Mouse (Mus musculus): ENCODE results near the gene Gm572.
A peak's percentile ranks its signal among the peaks of the same experiment; 100 is the strongest.

Gm572 gene

DNA sequence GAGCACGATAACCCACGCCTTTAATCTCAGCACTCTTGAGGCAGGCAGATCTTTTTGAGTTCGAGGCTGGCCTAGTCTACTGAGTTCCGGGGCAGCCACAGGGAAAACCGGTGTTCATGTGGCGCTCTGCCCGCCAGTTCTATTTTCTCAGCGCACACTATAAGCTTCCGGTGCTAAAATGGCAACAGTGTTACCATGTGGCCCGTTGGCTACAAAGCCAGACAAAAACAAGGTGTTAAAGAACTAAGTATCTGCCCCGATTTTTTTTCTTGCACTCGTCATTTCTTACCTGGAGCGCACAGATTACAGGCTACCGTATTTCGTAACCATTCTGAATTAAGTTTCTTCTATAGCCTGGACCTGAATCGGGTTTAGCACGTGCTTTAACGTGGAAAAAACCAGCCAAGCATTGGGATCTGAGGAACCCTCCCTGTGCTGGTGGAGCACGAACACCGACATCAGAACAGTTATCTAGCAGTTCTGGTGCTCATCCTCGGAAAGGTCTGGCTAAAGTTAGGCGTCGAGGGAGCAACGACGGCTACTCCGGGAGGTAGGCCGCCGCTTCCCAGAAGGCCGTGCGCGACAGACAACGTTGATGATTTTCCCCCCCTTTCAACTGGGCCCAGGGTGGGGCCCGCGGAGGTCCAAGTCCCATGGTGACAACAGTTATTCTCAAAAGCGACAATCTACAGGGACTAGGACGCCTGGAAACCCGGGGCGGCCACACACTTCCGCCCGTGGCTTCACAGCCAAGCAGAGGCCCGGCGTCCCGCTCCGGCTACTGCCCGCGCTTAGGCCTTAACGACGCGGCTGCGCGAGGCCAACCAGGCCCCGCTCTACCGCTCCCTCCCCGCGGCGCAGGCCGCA, 17.1 kb upstream of the Gm572 start:
- peak; percentile 19 to 26 for DNase-seq (ENCODE audit: low spot score in 2 of 2)

DNA sequence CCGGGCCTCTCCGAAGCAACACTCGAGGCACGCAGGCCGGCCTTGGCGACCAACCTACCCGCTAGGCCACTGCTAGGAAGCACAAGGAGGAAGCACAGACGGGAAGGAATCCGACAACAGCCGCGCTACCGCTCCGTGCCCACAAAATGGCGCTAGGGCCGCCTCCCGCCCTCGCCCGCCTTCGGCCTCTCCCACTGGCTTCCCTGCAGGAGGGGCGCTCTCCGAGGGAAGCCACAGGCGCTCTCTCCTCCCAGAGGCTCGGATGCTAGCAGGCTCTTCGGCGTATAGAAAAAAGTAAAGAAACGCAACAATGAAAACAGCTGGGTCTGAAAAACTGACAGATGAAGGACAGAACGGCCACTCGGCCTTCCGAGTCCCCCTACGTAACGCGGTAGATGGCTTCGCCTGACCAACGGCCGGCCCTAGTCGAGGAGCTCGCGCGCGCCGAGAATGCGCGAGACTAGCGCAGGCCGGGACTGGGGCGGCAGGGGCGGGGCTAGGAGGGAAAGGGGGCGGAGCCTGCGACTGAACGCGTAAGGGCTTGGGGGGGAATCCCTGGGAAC, 16.4 kb upstream of the Gm572 start, which contains the start of gene Tardbp:
TSS of gene Tardbp (minus strand) at position 397 of the 563 bp plus-strand sequence.
- peak; percentile 96 to 98 for DNase-seq (ENCODE audit: low spot score in 2 of 2)

DNA sequence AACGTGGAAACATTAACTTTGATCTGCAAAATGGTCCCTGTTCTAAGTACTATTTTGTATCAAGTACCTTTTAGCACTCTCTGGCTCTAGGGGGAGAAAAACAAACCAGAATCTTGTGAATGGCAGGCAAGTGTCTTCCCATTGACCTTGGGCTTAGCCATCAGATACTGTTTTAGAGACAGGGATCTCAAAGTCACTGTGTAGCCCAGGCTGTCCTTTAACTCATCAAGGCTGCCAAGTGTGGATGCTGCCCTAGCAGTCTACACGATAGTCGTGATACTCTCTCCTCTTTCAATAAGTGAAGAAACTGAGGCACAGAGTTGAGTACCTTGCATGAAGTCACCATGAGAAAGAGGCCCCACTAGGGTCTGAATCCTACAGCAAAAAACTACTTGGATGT, 15.9 kb upstream of the Gm572 start:
- no peak for DNase-seq (ENCODE audit: low spot score in 2 of 2)

DNA sequence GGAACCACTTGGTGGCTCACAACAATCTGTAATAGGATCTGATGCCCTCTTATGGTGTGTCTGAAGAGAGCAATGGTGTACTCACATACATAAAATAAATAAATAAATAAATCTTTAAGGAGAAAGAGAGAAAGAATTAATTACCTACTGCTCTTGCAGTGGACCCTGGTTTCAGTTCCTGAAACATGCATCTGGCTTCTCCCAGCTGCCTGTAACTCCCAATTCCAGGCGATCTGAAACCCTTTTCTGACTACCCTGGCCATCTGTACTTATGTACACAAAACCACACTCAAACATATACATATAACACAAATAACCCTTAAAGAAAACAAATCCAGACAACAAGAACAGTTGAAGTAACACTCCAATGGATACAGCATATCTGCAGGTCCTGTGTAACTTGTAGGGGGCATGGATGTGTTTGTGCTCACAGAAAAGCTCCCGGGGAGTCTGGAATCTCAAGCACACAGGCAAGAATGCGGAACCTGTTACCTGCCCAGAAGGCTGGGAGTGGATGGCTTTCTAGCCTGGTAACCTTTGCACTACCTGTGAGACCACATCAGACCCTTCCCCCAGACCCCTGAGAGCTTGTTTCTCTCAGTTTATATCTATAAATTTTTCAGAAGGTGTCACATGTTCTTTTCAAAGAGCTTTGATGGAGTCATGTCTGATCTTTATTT, 11.0 kb upstream of the Gm572 start:
- no peak for DNase-seq (ENCODE audit: low spot score in 2 of 2)

DNA sequence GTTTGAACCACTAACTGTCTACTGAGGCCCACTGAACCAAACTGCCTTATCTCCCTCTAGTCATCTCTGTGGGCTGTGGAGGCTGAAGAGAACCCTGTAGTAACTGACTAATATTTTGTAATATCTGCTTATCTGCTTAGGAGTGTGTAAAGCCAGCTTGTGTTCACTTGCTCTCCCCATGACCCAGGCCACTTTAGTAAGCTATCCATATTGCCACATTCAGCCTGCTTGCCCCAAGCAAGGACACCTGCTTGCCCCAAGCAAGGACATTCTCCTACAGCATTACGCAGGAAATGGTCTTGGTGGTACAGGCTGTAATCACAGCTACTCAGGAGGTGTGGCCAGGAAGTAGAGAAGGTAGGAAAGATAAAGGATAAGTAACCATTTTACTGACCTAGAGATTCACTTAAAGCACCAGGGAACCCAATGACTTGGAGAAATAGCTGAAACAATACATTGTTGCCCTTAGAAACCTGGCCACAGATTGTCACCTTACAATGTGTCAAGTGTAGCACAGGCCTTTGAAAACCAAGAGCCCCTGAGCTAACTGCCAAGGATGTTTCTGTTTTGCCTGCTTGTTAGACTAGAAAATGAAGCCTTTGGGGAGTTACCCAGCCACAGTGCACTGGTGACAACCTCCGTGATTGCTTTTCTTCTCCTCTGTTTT, 9.6 kb upstream of the Gm572 start:
- no peak for DNase-seq (ENCODE audit: low spot score in 2 of 2)

DNA sequence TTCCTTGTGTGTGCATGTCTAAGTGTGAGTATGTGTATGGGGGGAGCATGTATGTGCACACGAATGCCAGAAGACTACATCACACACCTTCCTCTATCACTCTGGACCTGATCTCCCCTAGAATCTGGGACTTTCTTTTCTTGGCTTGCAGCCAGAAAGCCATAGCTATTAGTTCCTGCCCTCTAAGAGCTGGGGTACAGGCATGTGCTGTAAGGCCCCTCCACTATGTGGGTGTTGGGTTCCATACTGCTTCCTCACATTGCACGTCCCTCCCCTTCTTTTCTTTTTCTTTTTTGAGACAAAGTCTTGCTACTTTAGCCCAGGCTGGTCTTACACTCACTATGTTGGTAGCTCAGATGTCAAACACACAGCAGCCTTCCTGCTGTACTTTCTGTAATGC, 7.8 kb upstream of the Gm572 start:
- no peak for DNase-seq (ENCODE audit: low spot score in 2 of 2)

DNA sequence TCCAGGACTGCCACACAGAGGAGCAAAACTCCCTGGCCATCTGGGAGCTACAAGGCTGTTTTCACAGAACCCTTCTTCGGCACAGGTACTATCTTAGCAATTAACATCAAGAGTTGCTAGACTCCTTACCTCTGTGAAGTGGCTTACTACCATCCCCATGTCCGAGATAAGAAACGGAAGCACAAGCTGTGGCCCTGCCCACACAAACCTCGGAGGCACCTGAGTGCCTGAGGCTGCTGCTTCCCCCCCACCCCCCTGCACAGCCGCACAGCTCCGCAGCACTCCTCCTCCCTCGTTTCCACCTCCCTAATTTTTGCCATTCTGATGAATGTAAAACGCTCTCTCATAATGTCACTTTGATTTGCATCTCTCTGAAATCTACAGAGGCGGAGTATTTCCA, 4.8 kb upstream of the Gm572 start:
- DNase-seq (ENCODE audit: low spot score in 2 of 2), result no peak

DNA sequence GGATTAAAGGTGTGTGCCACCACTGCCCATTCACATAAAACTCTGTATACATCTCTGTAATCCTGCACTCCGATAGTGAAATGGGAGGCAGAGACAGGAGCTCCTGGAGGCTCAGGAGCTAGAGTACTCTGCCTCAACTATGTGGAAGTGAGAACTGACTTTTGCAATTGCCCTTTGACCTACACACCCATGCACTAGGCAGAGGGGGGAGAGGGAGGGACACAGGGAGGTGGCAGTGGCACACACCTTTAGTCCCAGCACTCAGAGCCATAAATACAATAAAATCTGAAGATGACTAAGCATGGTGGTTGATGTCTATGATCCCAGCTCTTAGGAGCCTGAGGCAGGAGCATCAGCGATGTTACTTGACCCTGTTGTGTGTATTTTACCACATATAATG, 3.7 kb upstream of the Gm572 start:
- DNase-seq (ENCODE audit: low spot score in 2 of 2), result no peak

DNA sequence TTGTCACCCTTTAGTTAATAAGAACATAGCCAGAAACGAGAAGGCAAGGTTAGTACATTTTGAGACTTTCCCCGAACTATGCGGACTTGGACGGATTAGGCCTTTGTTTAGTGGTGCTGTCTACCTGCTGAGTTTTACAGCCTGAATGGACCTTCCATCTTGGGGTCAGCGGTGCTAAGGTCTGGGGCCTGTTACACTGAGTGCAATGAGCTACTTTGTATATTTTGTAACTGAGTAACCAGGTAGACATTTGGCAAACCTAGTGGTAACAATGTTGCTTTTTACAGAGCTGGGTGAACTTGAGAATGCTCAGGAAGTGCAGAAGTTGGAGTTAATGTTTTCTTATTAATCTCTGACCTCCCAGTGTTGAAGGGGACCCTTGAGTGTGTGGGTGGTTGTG, 2.0 kb upstream of the Gm572 start:
- DNase-seq (ENCODE audit: low spot score in 2 of 2), result no peak

DNA sequence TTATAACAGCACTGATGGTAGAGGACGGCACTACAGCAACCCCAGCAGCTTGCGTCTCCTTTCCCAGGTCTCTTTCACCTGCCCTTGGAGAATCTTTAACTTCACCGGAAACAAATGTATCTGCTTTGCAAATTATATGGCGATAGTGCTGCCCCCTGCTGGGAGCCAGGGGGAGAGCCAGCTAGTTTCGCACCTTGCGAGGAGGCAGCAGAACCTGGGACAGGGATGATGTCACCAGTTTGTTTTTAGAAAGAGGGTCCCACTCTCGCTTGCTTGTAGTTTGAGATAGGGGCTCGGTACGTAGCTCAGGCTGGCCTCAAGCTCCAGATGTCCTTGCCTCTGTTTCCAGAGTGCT, 1.0 kb downstream of the Gm572 start:
- DNase-seq (ENCODE audit: low spot score in 2 of 2), result peak; percentile 70 to 89

DNA sequence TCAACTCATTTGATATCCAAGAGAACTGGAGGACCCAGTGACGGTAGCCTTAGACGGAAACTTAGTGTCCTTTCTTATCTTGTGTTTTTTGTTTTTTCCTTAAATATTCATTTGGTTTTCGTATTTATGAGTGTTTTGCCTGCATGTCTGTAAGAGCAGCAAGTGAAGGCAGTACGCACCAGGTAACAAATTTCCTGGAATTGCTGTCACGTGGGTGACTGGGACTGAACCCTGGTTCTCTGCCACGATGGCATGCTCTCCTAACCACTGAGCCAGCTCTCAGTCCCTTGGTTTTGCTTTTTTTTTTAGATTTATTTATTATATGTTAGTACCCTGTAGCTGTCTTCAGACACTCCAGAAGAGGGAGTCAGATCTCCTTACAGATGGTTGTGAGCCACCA, 1.8 kb downstream of the Gm572 start:
- no peak for DNase-seq (ENCODE audit: low spot score in 2 of 2)

DNA sequence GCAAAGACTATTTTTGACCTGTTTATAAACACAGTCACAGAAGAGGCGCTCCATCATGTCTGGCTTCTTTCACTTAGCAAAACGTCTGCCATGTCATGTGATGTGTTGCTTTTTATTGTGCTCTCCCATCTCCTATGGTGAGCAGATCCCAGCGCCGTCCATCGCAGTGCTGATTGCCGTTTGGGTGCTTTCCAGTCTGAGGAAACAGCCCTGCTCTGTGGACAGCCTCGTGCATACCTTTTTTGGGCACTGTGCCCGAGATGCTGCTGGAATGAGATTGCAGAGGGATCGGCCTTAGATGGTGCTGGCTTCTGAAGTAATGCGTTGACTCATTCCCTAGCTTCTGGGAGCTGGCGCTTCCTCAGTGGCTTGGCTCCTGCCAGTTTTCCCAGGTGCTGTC, 3.5 kb downstream of the Gm572 start:
- DNase-seq (ENCODE audit: low spot score in 2 of 2), result no peak

DNA sequence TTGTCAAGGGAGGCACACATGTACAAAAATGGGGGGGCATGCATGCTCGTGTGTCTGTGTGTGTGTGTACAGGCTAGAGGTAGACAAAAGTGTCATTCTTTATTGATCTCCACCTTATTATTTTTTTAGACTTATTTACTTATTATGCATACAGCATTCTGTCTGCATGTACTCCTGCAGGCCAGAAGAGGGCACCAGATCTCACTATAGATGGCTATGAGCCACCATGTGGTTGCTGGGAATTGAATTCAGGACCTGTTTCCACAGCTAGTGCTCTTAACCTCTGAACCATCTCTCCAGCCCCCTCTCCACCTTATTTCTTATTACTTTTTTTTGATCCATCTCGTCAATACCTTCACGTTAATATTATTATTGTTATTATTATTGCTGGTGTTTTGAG, 6.2 kb downstream of the Gm572 start:
- DNase-seq (ENCODE audit: low spot score in 2 of 2), result no peak

DNA sequence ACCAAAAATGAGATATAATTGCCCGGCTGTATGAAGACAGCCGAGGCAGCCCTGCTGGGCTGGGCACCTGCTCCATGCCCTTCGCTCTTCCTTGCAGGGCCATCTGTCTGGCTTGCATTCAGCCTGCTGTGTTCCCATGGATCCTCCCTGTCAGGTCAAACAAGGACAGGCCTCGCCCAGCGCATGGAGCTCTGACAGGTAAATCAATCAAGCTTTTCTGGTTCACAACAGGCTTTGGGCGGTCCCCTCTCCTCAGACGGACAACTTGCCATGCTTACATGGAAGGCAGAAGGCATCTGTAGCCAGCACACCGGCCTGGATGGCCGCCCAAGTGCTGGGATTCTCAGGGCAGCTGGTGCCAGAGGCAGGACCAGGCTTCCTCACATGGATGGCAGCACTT, 7.9 kb downstream of the Gm572 start:
- DNase-seq (ENCODE audit: low spot score in 2 of 2), result no peak

DNA sequence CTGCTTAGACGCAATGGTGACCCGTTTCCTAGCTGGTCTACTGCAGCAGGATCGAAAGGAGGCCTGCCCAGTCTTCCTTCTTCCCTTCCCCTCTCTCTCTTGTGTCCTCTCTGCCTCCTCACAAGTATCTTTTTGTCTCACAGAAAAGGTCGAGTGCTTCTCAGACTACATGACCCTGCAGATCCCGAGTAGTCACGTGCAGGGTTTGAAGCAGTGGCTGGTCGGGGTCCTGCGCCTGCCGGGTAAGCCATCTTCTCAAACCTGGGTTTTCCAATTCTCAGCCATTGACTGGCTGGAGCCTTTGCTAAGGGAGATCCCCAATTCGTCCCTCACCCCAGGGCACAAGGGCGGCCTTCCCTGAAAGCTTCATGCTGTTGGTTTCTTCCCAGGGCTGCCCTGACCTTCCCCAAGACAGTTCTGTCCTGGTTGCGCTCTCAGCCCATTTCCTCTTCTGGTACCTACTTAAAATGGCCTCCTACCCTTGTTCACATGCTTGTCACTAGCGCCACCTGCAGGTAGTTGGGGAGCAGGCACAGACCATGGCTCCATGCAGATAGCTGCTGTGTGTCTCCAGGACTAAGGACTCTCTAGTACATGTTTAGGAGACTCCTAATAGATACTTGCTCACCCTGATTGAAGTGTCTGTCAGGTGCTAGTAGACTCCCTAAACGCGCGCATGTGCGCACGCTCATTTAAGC, 11.7 kb downstream of the Gm572 start:
- peak; percentile 57 to 64 for DNase-seq (ENCODE audit: low spot score in 2 of 2)

DNA sequence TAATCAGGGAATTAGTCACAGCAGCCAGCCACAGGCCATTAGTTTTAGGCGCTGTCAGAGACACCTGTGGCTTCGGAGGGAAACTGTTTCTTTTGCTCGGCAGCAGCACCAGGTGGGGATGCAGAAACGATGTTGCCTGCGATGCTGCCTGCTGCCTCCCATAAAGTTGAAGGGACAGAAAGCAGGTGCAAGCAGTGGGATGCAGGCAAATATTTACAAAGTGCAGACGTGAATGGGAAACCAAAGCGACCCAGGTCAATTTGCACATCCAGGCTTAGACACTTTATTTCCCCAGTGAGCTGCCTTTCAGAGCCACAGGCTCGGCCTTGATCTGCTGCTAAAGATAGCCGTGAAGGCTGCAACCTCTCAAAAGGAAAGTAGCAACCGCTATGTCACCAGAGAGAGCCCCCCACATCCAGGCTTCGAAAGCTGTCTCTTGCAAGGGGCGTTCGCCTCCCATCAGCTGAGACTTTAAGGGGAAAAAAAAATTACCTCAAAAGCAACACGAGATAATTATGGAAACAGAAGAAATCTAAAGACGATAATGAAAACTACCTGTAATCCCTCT, 13.7 kb downstream of the Gm572 start:
- peak; percentile 56 to 61 for DNase-seq (ENCODE audit: low spot score in 2 of 2)

DNA sequence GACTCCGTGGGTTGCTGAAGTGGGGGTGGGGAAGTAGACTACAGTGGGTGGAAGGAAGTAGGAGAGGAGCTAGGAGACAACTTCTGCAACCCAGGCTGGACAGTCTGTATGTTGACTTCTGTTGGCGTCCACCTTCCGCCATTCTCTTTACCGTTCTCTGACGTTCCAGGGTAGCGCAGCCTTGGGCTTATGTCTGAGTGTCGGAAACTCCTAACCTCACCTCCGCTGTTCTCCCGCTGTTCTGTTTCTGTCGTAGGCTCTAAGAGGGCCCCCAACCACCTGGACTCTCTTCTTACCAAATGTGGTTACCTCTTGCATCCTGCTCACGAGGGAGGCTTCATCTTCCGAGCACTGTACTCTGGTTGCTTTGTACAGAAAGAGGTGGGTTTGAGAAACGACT, 14.7 kb downstream of the Gm572 start:
- DNase-seq (ENCODE audit: low spot score in 2 of 2), result peak; percentile 73 to 78

DNA sequence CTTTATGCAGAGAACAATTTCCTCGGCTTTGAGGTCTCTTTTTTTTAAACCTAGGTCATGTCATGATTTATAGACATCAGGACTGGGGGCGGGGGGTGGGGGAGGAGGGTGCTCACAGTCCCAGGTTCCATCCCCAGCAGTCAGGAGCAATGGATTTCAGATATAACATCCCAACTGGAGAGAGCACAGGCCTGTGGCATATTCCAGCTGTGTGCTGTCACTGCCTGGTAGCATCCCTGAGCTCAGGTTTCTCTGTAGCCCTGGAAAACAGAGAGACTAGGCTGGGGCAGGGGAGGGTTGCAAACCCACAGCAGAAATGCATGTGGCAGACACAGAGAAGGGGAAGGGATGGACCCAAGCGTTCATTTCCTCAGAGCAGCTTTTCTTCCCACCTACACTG, 17.1 kb downstream of the Gm572 start:
- no peak for DNase-seq (ENCODE audit: low spot score in 2 of 2)

DNA sequence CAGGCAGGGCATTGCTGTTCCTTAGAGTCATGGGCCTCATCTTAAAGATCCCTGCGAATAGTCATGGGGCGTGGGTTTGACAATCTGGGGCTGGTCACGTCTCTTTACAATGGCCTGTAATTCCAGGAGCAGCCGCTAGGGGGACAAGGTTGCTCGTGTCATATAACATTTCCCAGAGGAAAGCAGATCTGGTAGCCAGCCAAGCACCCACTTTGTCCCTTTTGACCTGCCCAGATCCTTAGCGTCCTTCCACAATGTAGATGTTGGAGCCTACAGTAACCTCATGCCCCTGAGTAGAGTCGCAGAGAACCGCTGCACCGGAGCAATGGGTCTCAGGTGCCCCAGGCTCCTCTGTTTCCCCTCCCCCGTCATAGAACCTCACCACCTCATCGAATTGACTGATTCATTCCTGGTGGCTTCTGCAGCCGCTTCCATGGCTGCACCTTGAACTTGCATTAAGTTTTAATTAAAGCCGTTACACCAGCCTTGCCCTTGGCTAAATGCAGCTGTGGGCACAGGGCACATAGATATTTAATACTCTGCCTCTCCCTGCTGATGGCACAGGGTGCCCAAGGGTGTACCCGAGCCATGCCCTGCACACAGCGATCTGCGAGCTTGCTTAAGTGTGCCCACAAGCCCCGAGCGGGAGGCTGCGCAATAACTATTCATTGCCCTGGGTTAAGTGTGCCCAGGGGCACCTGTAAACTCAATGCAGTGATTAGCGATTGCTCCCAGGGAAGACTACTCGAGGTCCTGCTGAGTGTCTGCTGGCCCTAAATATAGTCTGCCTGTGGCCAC, 19.2 kb downstream of the Gm572 start:
- DNase-seq (ENCODE audit: low spot score in 2 of 2), result peak; percentile 61 to 83

DNA sequence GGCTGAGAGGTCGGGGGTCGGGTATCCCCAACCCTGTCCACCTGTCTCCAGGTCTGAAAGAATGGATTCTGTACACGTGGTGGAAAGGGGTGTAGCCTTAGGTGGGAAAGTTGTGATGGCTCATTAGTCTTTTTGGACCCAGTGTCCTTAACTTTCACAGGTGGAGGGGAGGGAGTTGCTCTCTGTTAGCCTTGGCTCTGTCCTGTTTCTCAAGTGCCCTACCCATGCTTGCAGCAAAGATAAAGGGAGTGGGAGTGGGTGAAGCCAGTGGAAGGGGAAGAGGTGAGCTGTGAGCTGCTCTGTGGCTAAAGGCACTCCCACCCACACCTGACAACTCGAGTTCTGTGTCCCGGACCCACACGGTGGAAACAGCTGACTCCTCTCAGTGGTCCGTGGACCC, 20.2 kb downstream of the Gm572 start:
- DNase-seq (ENCODE audit: low spot score in 2 of 2), result no peak

DNA sequence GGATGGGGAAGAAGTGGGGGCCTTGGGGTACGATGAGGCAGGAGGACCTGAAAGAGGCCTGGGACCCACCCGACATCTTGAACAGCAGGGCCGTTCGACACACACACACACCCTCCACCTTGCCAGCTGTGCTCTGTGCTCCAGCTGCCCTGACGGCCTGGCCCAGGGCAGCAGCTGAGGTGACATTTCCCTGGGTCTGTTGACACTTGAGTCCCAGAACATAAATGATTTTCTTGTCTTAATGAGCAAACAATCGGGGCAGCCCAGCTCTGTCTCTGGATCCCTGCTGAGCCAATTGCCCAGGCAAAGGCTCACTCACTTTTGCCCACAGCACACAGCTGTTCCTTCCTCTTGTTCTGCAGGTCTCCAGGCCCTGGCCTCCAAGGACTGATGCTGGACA, 20.9 kb downstream of the Gm572 start:
- DNase-seq (ENCODE audit: low spot score in 2 of 2), result no peak
